Mouse (Mus musculus): Measurements from ENCODE around the gene Spatc1l.

Gene Spatc1l

DNA sequence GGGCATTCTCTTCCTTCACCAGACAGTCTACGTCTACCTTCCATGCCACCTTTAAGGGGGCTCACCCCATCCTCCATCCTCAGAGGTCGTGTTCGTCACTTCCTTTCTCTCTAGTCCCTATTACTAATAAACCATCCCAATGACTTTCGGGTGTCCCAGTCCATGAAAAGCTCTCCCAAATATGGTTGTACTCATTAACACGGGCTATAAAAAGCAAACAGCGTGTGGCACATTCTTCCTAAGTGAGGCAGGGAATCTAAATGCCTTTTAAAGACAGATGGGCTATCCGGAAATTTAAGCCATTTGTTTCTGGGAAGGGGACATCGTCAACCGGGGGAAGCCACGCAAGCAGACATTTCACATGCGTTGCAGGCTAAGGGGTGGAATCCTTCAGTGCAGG, 28.1 kb downstream of the Spatc1l start:
- in situ Hi-C loops (cut with MseI, MboI), result no loop called here

DNA sequence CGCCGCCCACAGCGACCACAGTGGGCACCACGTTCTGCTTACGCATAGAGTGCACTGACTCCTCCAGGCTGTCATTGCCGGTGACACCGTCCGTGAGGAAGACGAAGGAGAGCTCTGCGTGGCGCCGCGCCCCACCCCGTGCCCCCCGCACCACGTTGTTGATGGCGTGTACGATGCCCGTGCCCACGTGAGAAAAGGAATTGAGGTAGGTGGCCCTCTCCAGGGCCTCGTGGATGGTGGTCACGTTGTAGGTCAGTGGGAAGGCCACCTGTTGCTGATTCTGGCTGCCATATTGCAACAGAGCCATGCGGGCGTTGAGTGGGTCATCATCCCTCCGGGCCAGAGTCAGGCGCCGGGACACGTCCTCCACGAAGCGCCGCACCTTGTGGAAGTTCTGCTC, 34.3 kb downstream of the Spatc1l start:
- in situ Hi-C loops (cut with MseI, MboI), result no loop called here

DNA sequence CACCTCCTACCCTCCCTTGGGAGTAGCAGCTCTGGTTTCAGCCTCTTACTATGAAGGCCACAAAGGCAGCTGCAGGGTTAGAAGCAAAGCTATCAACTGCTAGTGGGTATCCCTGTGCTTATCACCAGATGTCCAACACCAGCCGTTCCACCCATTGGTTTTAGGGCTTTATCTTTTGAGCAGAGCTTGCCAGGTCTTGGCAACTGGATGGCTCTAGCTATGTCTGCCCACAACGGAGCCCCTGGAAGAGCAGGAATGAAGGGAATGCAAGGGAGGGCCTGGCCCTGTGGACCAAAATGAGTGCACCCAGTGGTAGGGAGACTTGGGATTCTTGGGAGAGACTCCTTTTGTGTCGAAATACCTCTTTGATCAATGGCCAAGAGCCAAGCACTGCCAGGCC, 40.6 kb downstream of the Spatc1l start:
- in situ Hi-C loops (cut with MseI, MboI), result no loop called here

DNA sequence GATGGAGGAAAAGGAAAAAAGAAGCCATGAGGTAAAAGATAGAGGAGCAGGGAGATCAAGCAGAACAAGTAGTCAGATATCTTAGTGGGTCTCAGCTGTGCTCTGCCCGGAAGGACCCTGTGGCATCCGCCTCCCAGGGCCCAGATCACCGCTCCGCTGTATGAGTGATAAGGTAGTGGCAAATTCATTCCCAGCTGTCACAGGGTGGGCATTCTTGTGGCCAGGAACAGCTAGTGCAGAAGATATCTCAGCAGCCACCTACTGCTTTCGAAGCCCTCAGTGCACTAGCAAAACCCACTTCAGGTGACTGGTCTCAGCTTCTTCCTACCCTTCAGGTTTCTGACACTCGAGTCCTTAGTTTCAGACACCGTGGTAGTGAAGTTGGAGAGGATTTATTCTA, 50.4 kb downstream of the Spatc1l start:
- in situ Hi-C loops (cut with MseI, MboI), result no loop called here

All from mouse trophoblast stem cell (cell line).